Mouse (Mus musculus): Measurements from ENCODE around the gene Il13. TPM values are rescaled to one million over a fixed set of nuclear protein-coding genes. Genes with fewer than 3 reads are reported as not detected.

The Il13 gene
- polyA plus RNA-seq, 1 experiment = not detected

GRCm38 (mm10) chr11:53662794-53663674 is 28.5 kb upstream of the Il13 start:
- Histone ChIP-seq H3K4me1 (ENCODE audit: control insufficient read depth, insufficient read depth, insufficient read length) (no peaks in the 10 kb centered on the region), H3K36me3 (ENCODE audit: control insufficient read depth, insufficient read depth, low read length) (peaks cover 15% of the 10 kb centered on the region), H3K4me3 (ENCODE audit: extremely low read depth, insufficient read depth, insufficient read length) (no peak overlapping the region), H3K27me3 (ENCODE audit: control insufficient read depth, insufficient read depth, low read length) (no peaks in the 10 kb centered on the region), H3K27ac (ENCODE audit: insufficient read depth, low read length) (no peak overlapping the region)
- DNase-seq (ENCODE audit: low read depth in 1 of 2, low spot score in 2 of 2) = no peak
- 50% methylated on average over 14 of the region's 14 CpGs for WGBS
- TF ChIP-seq POLR2A (IDR thresholded peaks at IDR 0.05; ENCODE audit: low read depth, low read length) (no peak), CTCF (IDR thresholded peaks at IDR 0.05; ENCODE audit: extremely low read depth, insufficient read depth, insufficient read length, insufficient replicate concordance) (no peak)

- WGBS = 85% methylated on average over 6 of the region's 6 CpGs
- H3K4me1 ChIP-seq (ENCODE audit: control insufficient read depth, insufficient read depth, insufficient read length) = no peaks in the 10 kb centered on the region
- no peaks in the 10 kb centered on the region for H3K27me3 ChIP-seq (ENCODE audit: control insufficient read depth, insufficient read depth, low read length)
- DNase-seq (ENCODE audit: low read depth in 1 of 2, low spot score in 2 of 2) = no peak
- no peak overlapping the region for H3K4me3 ChIP-seq (ENCODE audit: extremely low read depth, insufficient read depth, insufficient read length)
- TF ChIP-seq POLR2A (IDR thresholded peaks at IDR 0.05; ENCODE audit: low read depth, low read length) (no peak), CTCF (IDR thresholded peaks at IDR 0.05; ENCODE audit: extremely low read depth, insufficient read depth, insufficient read length, insufficient replicate concordance) (no peak)
- H3K27ac ChIP-seq (ENCODE audit: insufficient read depth, low read length) = no peak overlapping the region
- H3K36me3 ChIP-seq (ENCODE audit: control insufficient read depth, insufficient read depth, low read length) = peaks cover 26% of the 10 kb centered on the region
These were observed 23.3 kb upstream of the Il13 start for GRCm38 (mm10) chr11:53657828-53658227.

GRCm38 (mm10) chr11:53657381-53657780 is 22.9 kb upstream of the Il13 start:
- Histone ChIP-seq H3K4me3 (ENCODE audit: extremely low read depth, insufficient read depth, insufficient read length) (no peak overlapping the region), H3K27me3 (ENCODE audit: control insufficient read depth, insufficient read depth, low read length) (no peaks in the 10 kb centered on the region), H3K27ac (ENCODE audit: insufficient read depth, low read length) (no peak overlapping the region), H3K36me3 (ENCODE audit: control insufficient read depth, insufficient read depth, low read length) (peaks cover 28% of the 10 kb centered on the region), H3K4me1 (ENCODE audit: control insufficient read depth, insufficient read depth, insufficient read length) (no peaks in the 10 kb centered on the region)
- 88% methylated on average over 8 of the region's 8 CpGs for WGBS
- no peak for DNase-seq (ENCODE audit: low read depth in 1 of 2, low spot score in 2 of 2)
- TF ChIP-seq CTCF (IDR thresholded peaks at IDR 0.05; ENCODE audit: extremely low read depth, insufficient read depth, insufficient read length, insufficient replicate concordance) (no peak), POLR2A (IDR thresholded peaks at IDR 0.05; ENCODE audit: low read depth, low read length) (no peak)

- DNase-seq (ENCODE audit: low read depth in 1 of 2, low spot score in 2 of 2) = no peak
- Histone ChIP-seq H3K27me3 (ENCODE audit: control insufficient read depth, insufficient read depth, low read length) (no peaks in the 10 kb centered on the region), H3K27ac (ENCODE audit: insufficient read depth, low read length) (no peak overlapping the region), H3K4me1 (ENCODE audit: control insufficient read depth, insufficient read depth, insufficient read length) (no peaks in the 10 kb centered on the region), H3K36me3 (ENCODE audit: control insufficient read depth, insufficient read depth, low read length) (peaks cover 35% of the 10 kb centered on the region), H3K4me3 (ENCODE audit: extremely low read depth, insufficient read depth, insufficient read length) (no peak overlapping the region)
- 59% methylated on average over 9 of the region's 9 CpGs for WGBS
- TF ChIP-seq CTCF (IDR thresholded peaks at IDR 0.05; ENCODE audit: extremely low read depth, insufficient read depth, insufficient read length, insufficient replicate concordance) (no peak), POLR2A (IDR thresholded peaks at IDR 0.05; ENCODE audit: low read depth, low read length) (no peak)
These were observed 22.2 kb upstream of the Il13 start for GRCm38 (mm10) chr11:53656558-53657202.

- WGBS = 77% methylated on average over 5 of the region's 5 CpGs
- H3K4me1 ChIP-seq (ENCODE audit: control insufficient read depth, insufficient read depth, insufficient read length) = no peaks in the 10 kb centered on the region
These were observed 20.5 kb upstream of the Il13 start for GRCm38 (mm10) chr11:53655043-53655442.

GRCm38 (mm10) chr11:53652427-53652826 is 17.9 kb upstream of the Il13 start:
- peaks cover 50% of the 10 kb centered on the region for H3K36me3 ChIP-seq (ENCODE audit: control insufficient read depth, insufficient read depth, low read length)
- 88% methylated on average over 2 of the region's 2 CpGs for WGBS
- no peaks in the 10 kb centered on the region for H3K4me1 ChIP-seq (ENCODE audit: control insufficient read depth, insufficient read depth, insufficient read length)
- H3K4me3 ChIP-seq (ENCODE audit: extremely low read depth, insufficient read depth, insufficient read length) = no peak overlapping the region
- H3K27me3 ChIP-seq (ENCODE audit: control insufficient read depth, insufficient read depth, low read length) = no peaks in the 10 kb centered on the region
- DNase-seq (ENCODE audit: low read depth in 1 of 2, low spot score in 2 of 2) = no peak
- TF ChIP-seq POLR2A (IDR thresholded peaks at IDR 0.05; ENCODE audit: low read depth, low read length) (no peak), CTCF (IDR thresholded peaks at IDR 0.05; ENCODE audit: extremely low read depth, insufficient read depth, insufficient read length, insufficient replicate concordance) (no peak)
- no peak overlapping the region for H3K27ac ChIP-seq (ENCODE audit: insufficient read depth, low read length)

More at GRCm38 (mm10) chr11:53655043-53655442, 20.5 kb upstream of the Il13 start:
- no peak for TF ChIP-seq POLR2A (IDR thresholded peaks at IDR 0.05; ENCODE audit: low read depth, low read length)
- no peak for TF ChIP-seq CTCF (IDR thresholded peaks at IDR 0.05; ENCODE audit: extremely low read depth, insufficient read depth, insufficient read length, insufficient replicate concordance)
- H3K27ac ChIP-seq (ENCODE audit: insufficient read depth, low read length) = no peak overlapping the region
- H3K36me3 ChIP-seq (ENCODE audit: control insufficient read depth, insufficient read depth, low read length) = peaks cover 44% of the 10 kb centered on the region
- no peaks in the 10 kb centered on the region for H3K27me3 ChIP-seq (ENCODE audit: control insufficient read depth, insufficient read depth, low read length)
- no peak overlapping the region for H3K4me3 ChIP-seq (ENCODE audit: extremely low read depth, insufficient read depth, insufficient read length)
- DNase-seq (ENCODE audit: low read depth in 1 of 2, low spot score in 2 of 2) = no peak
